Mouse (Mus musculus) limb, embryonic 10.5 days (tissue): ENCODE results near the gene Endov. TPM values are rescaled to one million over a fixed set of nuclear protein-coding genes. Genes with fewer than 3 reads are reported as not detected.

Source experiments
- DNase-seq: peaks from one replicate; pipeline ENCODE4 v3.0.0-alpha.2; 2017; ENCODE audit warnings: low spot score
- H3K27ac ChIP-seq: fragments of 300-500 bp; sonication (generic); 2 replicates; pipeline ENCODE4 v1.5.1; 2016; ENCODE audit warnings: mild to moderate bottlenecking
- H3K27me3 ChIP-seq: fragments of 300-500 bp; sonication (generic); 2 replicates; pipeline ENCODE4 v1.6.1; 2016; ENCODE audit warnings: low read depth, mild to moderate bottlenecking; ENCODE audit not compliant: poor library complexity, severe bottlenecking
- H3K36me3 ChIP-seq: fragments of 300-500 bp; sonication (generic); 2 replicates; pipeline ENCODE4 v1.6.1; 2016; ENCODE audit warnings: mild to moderate bottlenecking, moderate library complexity
- H3K4me1 ChIP-seq: fragments of 300-500 bp; sonication (generic); 2 replicates; pipeline ENCODE4 v1.6.1; 2016
- H3K4me3 ChIP-seq: fragments of 300-500 bp; sonication (generic); 2 replicates; pipeline ENCODE4 v1.5.1; 2016; ENCODE audit warnings: mild to moderate bottlenecking, moderate library complexity
- H3K9me3 ChIP-seq: fragments of 300-500 bp; sonication (generic); replicated peaks from 2 replicates; pipeline ENCODE4 v1.6.1; 2016; ENCODE audit warnings: mild to moderate bottlenecking
- WGBS: fragments of 180-500 bp; shearing (Covaris S2); methylation state at CpG from one replicate; pipeline ENCODE4 v1.1.7; 2016; 5-methylcytosine and 5-hydroxymethylcytosine counted together
- polyA plus RNA-seq: library from polyadenylated mRNA; unstranded; fragments of >200 nt; fragmentation: Nextera tagmentation; extraction: Ambion mirVana; gene quantifications from 2 replicates; pipeline ENCODE4 v1.2.1, GENCODE M21; 2016

Endov gene
- polyA plus RNA-seq, 1 experiment from 2014 or later: 27.2 TPM

- no peaks in the 10 kb centered on the region for H3K9me3 ChIP-seq
- H3K4me3 ChIP-seq: no peak overlapping the region
- H3K4me1 ChIP-seq: peaks cover 9% of the 10 kb centered on the region
- no peak for DNase-seq
- H3K36me3 ChIP-seq: peaks cover 72% of the 10 kb centered on the region
- H3K27me3 ChIP-seq: no peaks in the 10 kb centered on the region
- 79% methylated on average over 4 of the region's 4 CpGs for WGBS
- H3K27ac ChIP-seq: no peak overlapping the region
These were observed 15.2 kb downstream of the Endov start for GRCm38 (mm10) chr11:119506386-119506785.

DNA sequence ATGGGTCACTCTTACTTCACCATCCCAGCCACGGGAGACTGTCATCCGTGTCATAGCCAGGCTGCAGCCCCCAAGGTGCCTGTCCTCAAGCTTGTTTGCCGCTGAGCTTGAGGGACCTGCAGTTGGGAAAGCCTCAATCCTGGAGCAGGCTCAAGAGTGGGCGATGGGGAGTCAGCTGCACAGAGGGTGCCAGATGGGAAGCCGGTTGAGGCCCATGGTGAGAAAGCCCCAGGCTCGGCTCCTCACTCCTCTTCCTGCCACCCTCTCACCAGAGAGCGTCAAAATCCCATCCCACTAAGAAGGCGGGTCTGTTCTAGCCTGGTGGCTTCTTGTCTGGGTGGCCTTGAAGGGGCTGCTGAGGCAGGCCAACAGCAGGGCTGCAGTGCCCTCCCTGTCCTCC lies 16.6 kb downstream of the Endov start:
- Histone ChIP-seq H3K4me3 (no peak overlapping the region), H3K27ac (no peak overlapping the region), H3K27me3 (0 out of 2 replicates have a peak, but pooled peaks cover 7% of the 10 kb centered on the region), H3K36me3 (peaks cover 58% of the 10 kb centered on the region), H3K9me3 (no peaks in the 10 kb centered on the region), H3K4me1 (peaks cover 19% of the 10 kb centered on the region)
- 89% methylated on average over 8 of the region's 8 CpGs for WGBS
- no peak for DNase-seq

GRCm38 (mm10) chr11:119509165-119509776 lies 18.1 kb downstream of the Endov start:
- peaks cover 29% of the 10 kb centered on the region for H3K4me1 ChIP-seq
- H3K27ac ChIP-seq: no peak overlapping the region
- WGBS: 78% methylated on average over 5 of the region's 5 CpGs
- H3K4me3 ChIP-seq: no peak overlapping the region
- peaks cover 19% of the 10 kb centered on the region for H3K27me3 ChIP-seq
- peaks cover 43% of the 10 kb centered on the region for H3K36me3 ChIP-seq
- DNase-seq: no peak
- H3K9me3 ChIP-seq: no peaks in the 10 kb centered on the region

- no peak overlapping the region for H3K4me3 ChIP-seq
- 68% methylated on average over 9 of the region's 9 CpGs for WGBS
- H3K4me1 ChIP-seq: peaks cover 46% of the 10 kb centered on the region
- DNase-seq: no peak
- no peaks in the 10 kb centered on the region for H3K9me3 ChIP-seq
- H3K36me3 ChIP-seq: peaks cover 6% of the 10 kb centered on the region
- H3K27me3 ChIP-seq: peaks cover 51% of the 10 kb centered on the region
- no peak overlapping the region for H3K27ac ChIP-seq
These were observed 22.0 kb downstream of the Endov start for GRCm38 (mm10) chr11:119513038-119513659.

DNA sequence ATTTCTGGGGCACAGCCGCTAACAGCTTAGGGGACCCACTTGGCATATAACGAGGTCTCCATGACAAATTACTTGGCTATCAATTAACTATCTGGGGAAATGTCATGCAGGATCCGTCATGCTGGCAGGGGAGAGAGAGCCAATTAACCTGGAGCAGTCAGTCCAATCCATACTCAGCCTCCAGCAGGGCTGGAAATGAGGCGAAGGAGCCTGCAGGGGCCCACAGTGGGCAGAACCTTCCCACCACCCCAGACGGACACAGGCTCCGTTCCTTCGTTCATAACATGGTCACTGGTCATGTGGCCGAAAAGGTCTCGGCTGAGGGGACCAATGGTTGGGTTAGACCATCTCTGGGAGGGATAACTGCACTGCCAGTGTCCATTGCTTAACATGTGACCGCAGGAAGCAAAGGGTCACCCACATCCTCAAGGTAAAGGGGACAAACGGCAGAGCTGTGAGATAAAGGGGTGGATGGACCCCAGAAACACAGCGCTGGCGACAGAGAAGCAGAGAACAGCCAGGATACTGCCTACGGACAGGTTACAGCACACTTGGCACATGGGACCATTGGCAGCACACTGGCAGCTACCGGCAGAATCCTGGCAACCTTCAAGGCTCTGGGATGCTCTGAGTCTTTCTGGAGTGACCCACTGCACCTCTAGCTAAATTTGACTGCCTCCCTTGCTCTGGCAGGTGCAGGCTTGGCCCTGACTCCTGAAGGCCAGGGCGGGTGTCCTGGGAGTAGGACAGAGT lies 23.1 kb downstream of the Endov start:
- Histone ChIP-seq H3K4me3 (peak overlapping the region; percentile 47), H3K9me3 (no peaks in the 10 kb centered on the region), H3K27ac (0 out of 2 replicates have a peak overlapping the region, but pooled peaks have one; percentile 57), H3K36me3 (no peaks in the 10 kb centered on the region), H3K4me1 (peaks cover 46% of the 10 kb centered on the region), H3K27me3 (peaks cover 51% of the 10 kb centered on the region)
- 58% methylated on average over 16 of the region's 16 CpGs for WGBS
- no peak for DNase-seq

DNA sequence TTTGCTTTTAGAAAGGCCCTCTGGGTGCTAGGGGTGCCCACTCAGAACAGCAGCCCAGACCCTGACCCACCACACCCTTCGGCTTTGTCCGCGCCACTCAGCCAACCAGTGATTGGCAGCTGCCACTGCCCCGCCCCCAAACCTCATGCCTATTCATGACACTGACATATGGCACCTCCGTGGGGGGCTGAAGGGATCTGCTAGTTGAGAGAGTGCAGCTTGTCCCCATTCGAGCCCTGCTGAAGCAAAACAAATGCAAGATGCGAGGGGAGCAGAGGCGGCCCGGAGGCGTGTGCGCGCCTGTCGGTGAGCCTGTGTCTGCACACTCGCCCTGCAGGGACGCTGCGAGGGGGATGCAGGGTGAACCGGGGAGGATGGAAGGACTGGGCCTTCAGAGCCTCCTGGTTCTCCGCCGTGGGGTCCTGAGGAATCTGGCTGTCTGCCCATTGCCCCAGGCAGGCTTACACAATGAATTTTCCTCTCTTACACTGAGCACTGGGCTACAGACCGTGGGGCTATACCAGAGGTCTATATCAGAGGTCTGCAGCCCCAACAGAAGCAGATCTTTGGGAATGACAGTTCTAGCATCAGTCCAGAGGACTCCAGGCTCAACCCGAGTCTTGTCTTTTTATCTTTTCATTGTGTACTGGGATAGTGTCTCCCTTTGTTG lies 24.0 kb downstream of the Endov start:
- Histone ChIP-seq H3K4me1 (peaks cover 46% of the 10 kb centered on the region), H3K9me3 (no peaks in the 10 kb centered on the region), H3K27ac (peak overlapping the region; percentile 57; the same call in 1 of the 2 replicates), H3K4me3 (peak overlapping the region; percentile 47), H3K36me3 (no peaks in the 10 kb centered on the region), H3K27me3 (peaks cover 51% of the 10 kb centered on the region)
- DNase-seq: peak; percentile 68
- 5% methylated on average over 21 of the region's 21 CpGs for WGBS

DNA sequence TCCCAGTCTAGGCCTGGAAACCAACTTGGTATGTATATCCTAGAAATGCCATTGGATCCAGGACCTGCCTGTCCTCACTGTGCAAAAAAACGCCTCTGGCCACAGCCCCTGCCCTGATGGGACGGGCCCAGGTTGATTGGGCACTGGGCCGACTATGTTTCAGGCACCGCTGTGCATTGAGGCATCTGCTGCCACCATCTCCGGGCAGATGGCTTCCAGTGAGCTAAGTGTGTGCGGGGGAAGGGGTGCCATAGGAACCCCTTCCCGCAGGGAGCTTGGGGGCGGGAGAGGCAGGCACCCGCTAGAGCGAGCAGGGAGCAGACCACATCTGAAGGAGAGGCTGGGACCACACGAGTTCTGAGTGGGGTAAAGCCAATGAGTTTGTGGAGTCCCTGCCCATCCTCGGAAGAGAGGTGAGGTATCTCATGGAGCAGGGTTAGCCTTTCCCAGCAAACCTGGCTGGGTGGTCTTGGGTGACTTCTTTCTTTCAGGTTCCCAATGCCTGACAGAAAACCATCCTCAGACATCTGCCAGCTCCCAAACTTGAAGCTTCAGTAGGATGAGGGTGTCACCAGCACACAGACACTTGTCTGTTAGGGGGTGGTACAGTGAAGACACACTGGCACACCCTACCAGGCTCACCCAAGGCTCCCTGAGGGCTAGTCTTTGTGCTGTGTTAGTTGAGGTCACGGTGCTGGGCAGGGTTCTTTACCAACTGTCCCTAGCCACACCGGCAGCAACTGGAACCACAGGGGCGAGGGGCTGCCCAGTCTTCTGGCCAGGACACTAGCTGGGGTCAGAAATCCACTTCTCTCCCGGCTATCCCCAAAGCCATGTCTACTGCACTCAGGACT lies 24.9 kb downstream of the Endov start:
- H3K4me1 ChIP-seq: peaks cover 36% of the 10 kb centered on the region
- no peak overlapping the region for H3K4me3 ChIP-seq
- DNase-seq: no peak
- WGBS: 77% methylated on average over 16 of the region's 16 CpGs
- H3K27me3 ChIP-seq: peaks cover 51% of the 10 kb centered on the region
- no peaks in the 10 kb centered on the region for H3K9me3 ChIP-seq
- H3K36me3 ChIP-seq: no peaks in the 10 kb centered on the region
- H3K27ac ChIP-seq: no peak overlapping the region

DNA sequence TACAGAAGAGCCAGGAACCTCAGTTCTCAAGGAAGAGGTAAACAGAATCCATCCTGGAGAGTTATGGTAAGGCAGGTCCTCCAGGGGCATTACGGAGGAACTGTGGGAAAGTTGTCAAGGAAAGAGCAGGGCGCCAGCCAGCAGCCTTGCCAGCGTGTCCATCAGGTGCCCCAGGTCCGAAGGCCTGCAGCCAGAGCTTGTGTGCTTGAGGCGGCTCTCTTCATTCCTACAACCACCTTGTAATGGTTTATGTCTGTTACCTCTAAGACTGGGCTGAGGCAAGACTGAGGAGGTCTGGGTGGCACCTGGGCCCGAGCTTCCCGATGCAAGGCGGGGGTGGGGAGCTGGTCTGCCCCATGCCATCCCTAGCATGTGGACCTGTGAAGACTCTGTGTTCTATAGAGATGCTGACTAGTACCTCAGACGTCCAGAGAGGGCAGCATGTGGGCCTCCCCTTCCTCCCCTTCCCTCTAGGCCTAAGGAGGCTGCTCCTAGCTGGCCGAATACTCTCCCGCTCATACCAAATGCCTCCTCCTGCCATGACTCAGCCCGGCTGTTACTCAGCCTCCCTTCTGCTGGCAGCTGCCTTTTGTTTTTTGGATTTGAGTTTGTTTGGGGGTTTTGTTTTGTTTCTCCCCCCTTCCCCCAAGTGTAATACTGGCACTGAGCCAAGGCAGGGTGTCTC lies 25.7 kb downstream of the Endov start:
- Histone ChIP-seq H3K36me3 (no peaks in the 10 kb centered on the region), H3K27me3 (peaks cover 51% of the 10 kb centered on the region), H3K4me3 (no peak overlapping the region), H3K27ac (no peak overlapping the region), H3K9me3 (no peaks in the 10 kb centered on the region), H3K4me1 (peaks cover 34% of the 10 kb centered on the region)
- WGBS: 68% methylated on average over 12 of the region's 12 CpGs
- DNase-seq: no peak

DNA sequence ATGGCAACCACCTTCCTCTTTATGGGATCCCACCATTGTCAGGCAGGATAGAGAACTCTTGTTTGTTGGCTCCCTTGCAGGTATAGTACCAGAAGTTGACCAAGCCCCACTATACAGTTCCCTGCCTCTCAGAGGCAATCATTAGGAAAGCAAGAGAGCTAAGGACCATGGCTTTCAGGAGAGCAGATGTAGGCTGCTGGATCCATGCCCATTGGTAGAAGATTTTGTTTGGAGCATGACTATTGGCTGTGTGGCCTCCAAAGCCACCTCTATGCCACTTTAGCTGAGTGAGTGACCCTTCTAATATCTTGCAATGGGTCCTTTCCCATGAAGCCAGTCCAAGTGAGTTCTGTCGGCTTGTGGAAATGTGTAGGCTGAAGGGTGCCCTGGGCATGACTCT lies 28.2 kb downstream of the Endov start:
- Histone ChIP-seq H3K27me3 (peaks cover 31% of the 10 kb centered on the region), H3K4me1 (peaks cover 19% of the 10 kb centered on the region), H3K36me3 (no peaks in the 10 kb centered on the region), H3K9me3 (no peaks in the 10 kb centered on the region), H3K27ac (no peak overlapping the region), H3K4me3 (no peak overlapping the region)
- WGBS: 94% methylated on average over 1 of the region's 1 CpGs
- no peak for DNase-seq

DNA sequence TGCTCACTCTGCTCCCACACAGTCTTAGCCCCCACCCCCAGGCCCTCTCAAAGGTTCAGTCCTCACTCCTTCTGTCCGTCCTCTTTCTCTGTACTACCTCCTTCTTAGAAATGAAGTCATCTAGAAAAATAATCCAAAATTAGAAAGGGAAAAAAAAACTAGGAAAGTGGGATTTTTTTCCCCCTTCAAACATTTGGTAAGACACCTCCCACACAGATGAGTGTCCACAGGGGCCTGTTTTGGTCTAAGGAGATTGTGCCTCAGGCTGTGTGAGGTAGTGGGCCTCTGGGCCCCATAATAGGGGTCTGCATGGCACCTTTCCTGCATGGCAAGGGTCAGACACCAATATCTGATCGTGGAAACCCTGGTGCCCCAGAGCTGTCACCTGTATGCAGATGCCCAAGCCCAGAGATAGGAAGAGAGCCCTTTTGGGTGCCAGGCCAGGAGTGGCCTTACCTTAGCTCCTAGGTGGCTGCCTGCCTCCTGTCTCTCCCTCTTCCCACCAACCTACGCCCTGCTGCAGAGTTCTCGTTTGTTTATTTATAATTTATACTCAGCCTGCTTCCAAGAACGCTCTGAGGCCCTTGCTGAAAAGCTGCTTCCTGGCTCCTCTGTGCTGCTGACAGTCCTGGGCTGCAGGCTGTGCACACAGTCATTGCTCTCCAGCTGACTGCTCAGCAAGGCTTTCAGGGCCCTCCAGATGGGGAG lies 29.0 kb downstream of the Endov start:
- no peak overlapping the region for H3K27ac ChIP-seq
- no peak for DNase-seq
- H3K4me3 ChIP-seq: no peak overlapping the region
- peaks cover 15% of the 10 kb centered on the region for H3K4me1 ChIP-seq
- H3K36me3 ChIP-seq: no peaks in the 10 kb centered on the region
- H3K27me3 ChIP-seq: peaks cover 23% of the 10 kb centered on the region
- 73% methylated on average over 5 of the region's 5 CpGs for WGBS
- no peaks in the 10 kb centered on the region for H3K9me3 ChIP-seq

DNA sequence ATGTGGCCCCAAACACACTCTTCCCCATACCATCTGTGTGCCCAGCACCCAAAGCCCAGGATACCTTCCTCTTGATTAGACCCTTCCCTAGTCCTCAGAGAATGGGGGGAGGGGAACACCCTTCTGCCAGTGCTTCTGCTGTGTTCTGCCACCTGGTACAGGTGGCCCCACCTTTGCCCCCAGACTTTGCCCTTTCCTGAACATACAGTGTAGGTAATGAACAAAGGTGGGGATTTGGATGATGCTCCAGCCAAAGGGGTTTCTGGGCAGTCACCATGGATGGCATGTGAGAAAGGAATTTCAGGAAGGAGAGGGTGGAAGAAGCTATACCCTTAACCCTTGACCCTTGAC lies 29.5 kb downstream of the Endov start:
- no peak for DNase-seq
- H3K36me3 ChIP-seq: no peaks in the 10 kb centered on the region
- H3K4me1 ChIP-seq: peaks cover 10% of the 10 kb centered on the region
- H3K27ac ChIP-seq: no peak overlapping the region
- H3K27me3 ChIP-seq: peaks cover 18% of the 10 kb centered on the region
- H3K4me3 ChIP-seq: no peak overlapping the region
- H3K9me3 ChIP-seq: no peaks in the 10 kb centered on the region
